Mouse (Mus musculus): ENCODE measurements at regions not wholly inside any gene's neighbourhood (a gene's known extent, or its start where the extent isn't known, plus 50 kb on each side); places are given as distances from the start of the nearest gene placed in this dataset.

GRCm38 (mm10) chr2:82360224-82360623 is 307.2 kb downstream of the Zfp804a start:
- DNase-seq: no peak

GRCm38 (mm10) chr2:82373152-82373551 is 320.1 kb downstream of the Zfp804a start:
- DNase-seq: peak; percentile 26 to 47

GRCm38 (mm10) chr2:82378476-82378875 is 325.5 kb downstream of the Zfp804a start:
- DNase-seq: no peak

- DNase-seq: no peak
These were observed 332.1 kb downstream of the Zfp804a start for GRCm38 (mm10) chr2:82385123-82385522.

- no peak for DNase-seq
These were observed 334.7 kb downstream of the Zfp804a start for GRCm38 (mm10) chr2:82387744-82388143.

DNA sequence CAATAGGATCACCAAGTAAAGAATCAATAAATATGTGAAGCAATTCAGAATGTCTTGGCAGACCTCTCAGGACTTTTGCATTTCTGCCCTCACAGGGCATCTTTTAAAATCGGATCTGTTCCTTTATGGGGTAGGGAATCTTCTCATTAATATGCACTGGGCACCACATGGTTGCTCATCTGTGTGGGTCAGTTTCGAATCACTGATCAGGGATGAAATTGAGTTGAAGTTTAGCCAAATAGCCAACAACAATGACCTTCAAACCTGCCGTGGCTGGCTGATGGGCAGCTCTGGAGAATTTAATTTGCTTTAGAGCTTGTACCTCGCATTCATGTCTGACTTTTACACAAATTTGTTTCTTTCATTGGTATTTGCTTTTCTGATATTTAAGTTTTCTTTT is 342.4 kb downstream of the Zfp804a start:
- DNase-seq: no peak

- DNase-seq: no peak
These were observed 392.7 kb downstream of the Zfp804a start for GRCm38 (mm10) chr2:82445706-82446105.

- no peak for DNase-seq
These were observed 402.7 kb downstream of the Zfp804a start for GRCm38 (mm10) chr2:82455743-82456142.

Data from cerebellum, postnatal 36 days (tissue).